Mouse (Mus musculus) megakaryocyte, embryonic 14.5 days (primary cell): ENCODE results near the gene Dync2li1.

Experiments used
- FLI1 ChIP-seq: IDR thresholded peaks from 2 replicates; pipeline ENCODE4 v1.6.1; 2012; ENCODE audit warnings: low read length, inconsistent platforms, mixed read lengths
- GATA1 ChIP-seq: IDR thresholded peaks from 3 replicates; pipeline ENCODE4 v1.6.1; 2012; ENCODE audit warnings: mixed read lengths, low read length, inconsistent platforms, borderline replicate concordance

GRCm38 (mm10) chr17:84674048-84674447 is 47.8 kb downstream of the Dync2li1 start:
- no peak for TF ChIP-seq GATA1
- TF ChIP-seq FLI1: no peak
